Mouse (Mus musculus) bone marrow macrophage, adult 2 months (primary cell): Measurements from ENCODE around the gene Ppp1r9b.

Source experiments
- CTCF ChIP-seq: IDR thresholded peaks from 2 replicates; pipeline ENCODE4 v1.5.1; 2012; ENCODE audit warnings: low read depth, mild to moderate bottlenecking, low read length, moderate library complexity
- POLR2A ChIP-seq: IDR thresholded peaks from 2 replicates; pipeline ENCODE4 v1.6.1; 2012; ENCODE audit warnings: mild to moderate bottlenecking, low read depth, low read length, borderline replicate concordance

- TF ChIP-seq CTCF (no peak), POLR2A (no peak)
These were observed 62.2 kb downstream of the Ppp1r9b start for GRCm38 (mm10) chr11:95053062-95053461.
